Mouse (Mus musculus) heart, embryonic 14.5 days (tissue): ENCODE data around the gene Golt1b. TPM values are rescaled to one million over a fixed set of nuclear protein-coding genes. Genes with fewer than 3 reads are reported as not detected.
A peak's percentile ranks its signal among the peaks of the same experiment; 100 is the strongest.

Source experiments
- ATAC-seq: fragments of 200-750 bp; cut with Nextera tagmentation; 2 replicates; pipeline ENCODE4 v1.8.0; 2017; ENCODE audit warnings: low read depth, moderate TSS enrichment; ENCODE audit not compliant: insufficient number of reproducible peaks, insufficient read depth, low FRiP score
- H3K27ac ChIP-seq, 2 experiments: fragments of 200-500 bp in 1 of 2; fragments of 300-500 bp in 1 of 2; sonication (generic) in 1 of 2; replicated peaks in 1 of 2; 2 replicates each; pipeline ENCODE4 v1.5.1; 2012 to 2014; ENCODE audit warnings: low read depth in 2 of 2, low read length in 2 of 2, control low read depth in 1 of 2, mild to moderate bottlenecking in 1 of 2, mixed read lengths in 1 of 2; ENCODE audit not compliant: control insufficient read depth in 1 of 2, insufficient read depth in 1 of 2
- H3K27me3 ChIP-seq: fragments of 300-500 bp; sonication (generic); 2 replicates; pipeline ENCODE4 v1.6.1; 2014; ENCODE audit warnings: mild to moderate bottlenecking, low read length, control low read depth; ENCODE audit not compliant: control insufficient read depth, insufficient read depth
- H3K36me3 ChIP-seq: fragments of 300-500 bp; sonication (generic); 2 replicates; pipeline ENCODE4 v1.6.1; 2014; ENCODE audit warnings: mild to moderate bottlenecking, control low read depth, low read length, mixed read lengths; ENCODE audit not compliant: control insufficient read depth, insufficient read depth
- H3K4me1 ChIP-seq, 2 experiments: fragments of 200-500 bp in 1 of 2; fragments of 300-500 bp in 1 of 2; sonication (generic) in 1 of 2; 2 replicates each; pipeline ENCODE4 v1.6.1; 2012 to 2014; ENCODE audit warnings: low read length in 2 of 2, control low read depth in 1 of 2, mixed read lengths in 1 of 2; ENCODE audit not compliant: control insufficient read depth in 2 of 2, insufficient read depth in 2 of 2
- H3K4me2 ChIP-seq: fragments of 300-500 bp; sonication (generic); 2 replicates; pipeline ENCODE4 v1.6.1; 2014; ENCODE audit warnings: mild to moderate bottlenecking, low read length
- H3K4me3 ChIP-seq, 2 experiments: fragments of 200-500 bp in 1 of 2; fragments of 300-500 bp in 1 of 2; sonication (generic) in 1 of 2; 2 replicates each; pipeline ENCODE4 v1.5.1; 2012 to 2014; ENCODE audit warnings: low read length in 2 of 2, mild to moderate bottlenecking in 2 of 2, control low read depth in 1 of 2, low read depth in 1 of 2, moderate library complexity in 1 of 2; ENCODE audit not compliant: control insufficient read depth in 1 of 2, insufficient read depth in 1 of 2
- H3K9ac ChIP-seq: fragments of 300-500 bp; sonication (generic); 2 replicates; pipeline ENCODE4 v1.6.1; 2014; ENCODE audit warnings: mild to moderate bottlenecking, low read length
- H3K9me3 ChIP-seq: fragments of 300-500 bp; sonication (generic); 2 replicates; pipeline ENCODE4 v1.6.1; 2016; ENCODE audit warnings: low read length, control low read depth; ENCODE audit not compliant: control insufficient read depth
- WGBS: fragments of 180-500 bp; shearing (Covaris S2); extraction: QIAGEN DNeasy Blood & Tissue Kit; methylation state at CpG from one replicate; pipeline ENCODE4 v1.1.7; 2014; 5-methylcytosine and 5-hydroxymethylcytosine counted together
- polyA plus RNA-seq: library from polyadenylated mRNA; unstranded; fragments of >200 nt; fragmentation: Nextera tagmentation; extraction: Ambion mirVana; gene quantifications from 2 replicates; pipeline ENCODE4 v1.2.1, GENCODE M21; 2014

Golt1b gene
- 71.4 and 73.1 TPM in 2 replicates for polyA plus RNA-seq

DNA sequence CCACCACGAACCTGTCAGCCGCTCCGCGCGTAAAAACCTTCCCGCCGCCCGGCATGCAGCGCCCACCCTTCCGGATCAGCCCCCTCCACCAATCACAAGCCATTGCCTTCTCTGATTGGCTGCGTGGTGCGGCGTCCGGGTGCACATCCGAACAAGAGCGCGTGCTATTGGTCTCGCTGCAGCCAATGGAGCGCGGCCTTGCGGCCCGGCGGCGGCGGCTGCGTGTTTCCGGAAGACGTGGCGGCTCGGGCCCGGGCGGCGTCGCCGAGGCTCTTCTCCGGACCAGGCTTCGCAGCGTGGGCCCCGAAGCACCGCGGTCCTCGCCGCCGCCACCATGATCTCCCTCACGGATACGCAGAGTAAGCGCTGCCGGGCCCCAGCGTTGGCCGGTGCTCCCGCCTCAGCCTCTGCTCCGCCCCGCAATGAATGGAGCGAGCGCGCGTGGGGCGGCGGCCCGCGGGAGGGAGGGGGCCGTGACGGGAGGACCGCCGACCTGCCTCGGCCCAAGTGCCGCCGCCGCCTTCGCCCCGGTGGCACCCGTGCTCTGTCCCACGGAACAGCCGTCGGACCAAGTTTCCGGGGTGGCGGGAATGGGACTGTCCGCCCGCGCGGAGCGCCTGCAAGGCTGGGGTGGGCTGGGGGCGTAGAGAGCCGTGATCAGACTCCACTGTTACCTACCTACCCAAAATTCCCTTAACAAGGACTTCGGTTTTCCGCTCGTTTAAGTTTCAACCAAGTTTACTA lies at the start of gene Golt1b, which contains the start of gene Recql:
Gene Golt1b (plus strand): TSS at position 211 of the 744 bp plus-strand sequence.
Gene Recql (minus strand): TSS at position 77 of the 744 bp plus-strand sequence.
- Histone ChIP-seq H3K27ac (peak within 1 kb of the TSS in 1 of 2 experiments; percentile 26; a peak in 1 of 4 replicates), H3K36me3 (peaks cover 5% of the 10 kb centered on the region; the same call in 1 of the 2 replicates), H3K27me3 (no peaks in the 10 kb centered on the region)

DNA sequence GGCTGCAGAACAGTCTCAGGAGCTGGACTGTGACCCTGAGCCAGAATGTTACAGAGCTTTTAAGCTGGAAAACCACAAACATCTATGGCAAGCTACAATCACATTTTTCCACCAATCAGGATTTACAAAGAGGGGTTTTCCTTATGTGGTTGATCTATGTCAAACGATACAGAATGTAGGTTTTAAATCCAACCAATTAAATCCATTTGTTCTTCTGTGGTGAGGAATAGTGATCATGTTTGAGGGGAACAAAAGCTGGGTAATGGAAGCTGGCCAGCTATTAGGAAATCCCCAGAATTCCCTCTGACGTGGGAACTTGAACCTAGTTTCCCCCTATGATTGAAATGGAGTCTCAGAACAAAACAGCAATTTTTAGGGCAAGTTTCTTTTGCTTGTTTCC lies 48.1 kb upstream of the Golt1b start:
- Histone ChIP-seq H3K36me3 (no peaks in the 10 kb centered on the region), H3K27ac (no peak overlapping the region), H3K4me1 (no peaks in the 10 kb centered on the region), H3K9me3 (no peaks in the 10 kb centered on the region), H3K4me2 (no peak overlapping the region), H3K27me3 (no peaks in the 10 kb centered on the region), H3K4me3 (no peak overlapping the region), H3K9ac (no peak overlapping the region)
- 66% methylated on average over 2 of the region's 2 CpGs for WGBS
- no peak for ATAC-seq

More for the DNA sequence above, at the start of gene Golt1b, which contains the start of gene Recql:
- under 1% methylated on average over 77 of the region's 87 CpGs for WGBS
- no peaks in the 10 kb centered on the region for H3K9me3 ChIP-seq
- peak; percentile 99 for ATAC-seq
- H3K4me2 ChIP-seq = peak within 1 kb of the TSS; percentile 78
- H3K4me1 ChIP-seq = peaks cover 0 to 19% of the 10 kb centered on the region in 2 experiments; a peak in 2 of 4 replicates
- peak within 1 kb of the TSS; percentile 98 to 99 for H3K4me3 ChIP-seq
- H3K9ac ChIP-seq = peak within 1 kb of the TSS; percentile 84

DNA sequence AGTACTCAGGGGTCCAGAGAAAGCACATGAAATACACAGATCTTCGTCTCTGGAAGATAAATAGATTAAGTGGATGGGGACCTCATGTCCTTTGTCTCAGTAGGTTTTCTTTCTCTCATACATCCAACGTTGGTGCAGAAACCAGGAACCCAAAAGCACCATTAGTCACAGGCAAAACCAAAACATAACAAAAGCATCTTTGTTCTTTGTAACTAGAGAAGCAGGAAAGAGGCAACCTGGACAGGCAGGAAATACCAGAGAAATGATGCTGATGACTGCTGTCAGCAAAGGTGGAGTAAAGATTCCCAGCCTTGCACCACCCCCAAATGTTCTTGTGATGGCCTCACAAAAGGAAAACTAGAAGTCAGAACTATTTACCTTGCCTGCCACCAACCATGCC lies 47.4 kb upstream of the Golt1b start:
- Histone ChIP-seq H3K9me3 (no peaks in the 10 kb centered on the region), H3K4me3 (no peak overlapping the region), H3K4me2 (no peak overlapping the region), H3K36me3 (no peaks in the 10 kb centered on the region), H3K27me3 (no peaks in the 10 kb centered on the region), H3K27ac (no peak overlapping the region), H3K9ac (no peak overlapping the region), H3K4me1 (no peaks in the 10 kb centered on the region)
- 36% methylated on average over 2 of the region's 2 CpGs for WGBS
- no peak for ATAC-seq

DNA sequence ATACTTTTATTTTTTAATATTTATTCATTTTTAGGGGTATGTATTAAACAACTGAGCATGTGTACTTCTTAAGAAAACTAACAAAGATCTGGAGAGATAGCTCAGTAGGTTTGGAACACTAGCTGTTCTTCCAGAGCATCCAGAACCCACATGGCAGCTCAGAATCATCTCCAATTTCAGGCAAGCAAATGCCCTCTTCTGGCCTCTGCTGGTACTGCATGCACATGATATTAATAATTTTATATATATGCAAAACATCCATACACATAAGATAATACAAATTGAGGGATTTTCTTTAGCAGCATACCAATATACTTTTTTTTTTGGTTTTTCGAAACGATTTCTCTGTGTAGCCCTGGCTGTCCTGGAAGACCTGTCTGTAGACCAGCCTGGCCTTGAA lies 43.5 kb upstream of the Golt1b start:
- H3K4me2 ChIP-seq = no peak overlapping the region
- peaks cover 7% of the 10 kb centered on the region for H3K36me3 ChIP-seq
- no peak overlapping the region for H3K27ac ChIP-seq
- 48% methylated on average over 2 of the region's 2 CpGs for WGBS
- H3K9me3 ChIP-seq = no peaks in the 10 kb centered on the region
- ATAC-seq = no peak
- no peaks in the 10 kb centered on the region for H3K27me3 ChIP-seq
- no peak overlapping the region for H3K4me3 ChIP-seq
- H3K9ac ChIP-seq = no peak overlapping the region
- H3K4me1 ChIP-seq = peaks cover 0 to 7% of the 10 kb centered on the region in 2 experiments; a peak in 2 of 4 replicates

DNA sequence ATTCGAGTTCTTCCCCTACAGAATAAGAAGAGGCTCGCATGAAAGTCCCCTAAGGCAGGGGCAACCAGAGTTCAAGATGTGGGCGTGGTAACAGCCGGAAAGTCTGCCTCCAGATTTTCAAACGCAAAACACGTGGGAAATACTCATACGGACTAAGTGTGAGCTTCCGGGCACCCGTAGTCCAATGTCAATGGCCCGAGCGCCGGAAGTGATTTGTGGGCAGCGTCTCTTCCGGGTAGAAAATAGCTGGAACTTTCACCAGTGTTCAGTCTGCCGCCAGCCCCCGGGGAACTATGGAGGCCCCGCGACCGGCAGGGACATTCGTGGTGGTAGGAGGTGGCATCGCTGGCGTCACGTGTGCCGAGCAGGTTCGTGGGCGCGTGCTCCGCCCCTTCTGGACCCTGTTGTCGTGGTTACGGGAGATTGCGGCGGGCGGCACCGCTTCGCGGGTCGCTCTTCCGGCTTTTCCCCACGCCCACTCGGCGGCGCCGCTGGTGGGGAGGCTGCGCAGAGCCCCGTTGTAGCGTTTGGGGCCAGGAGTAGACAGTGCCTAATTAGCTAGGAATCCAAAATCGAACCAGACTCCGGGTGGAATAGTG lies 41.5 kb upstream of the Golt1b start, which contains the start of gene Pyroxd1:
Gene Pyroxd1 (plus strand): TSS at position 215 of the 599 bp plus-strand sequence.
- peak within 1 kb of the TSS; percentile 86 to 94 for H3K4me3 ChIP-seq
- peak within 1 kb of the TSS; percentile 78 for H3K9ac ChIP-seq
- H3K9me3 ChIP-seq = no peaks in the 10 kb centered on the region
- peaks cover 25% of the 10 kb centered on the region for H3K36me3 ChIP-seq
- H3K27ac ChIP-seq = peak within 1 kb of the TSS; percentile 78 to 80
- H3K4me2 ChIP-seq = peak within 1 kb of the TSS; percentile 70
- H3K27me3 ChIP-seq = no peaks in the 10 kb centered on the region
- peak; percentile 91 for ATAC-seq
- under 1% methylated on average over 45 of the region's 48 CpGs for WGBS
- H3K4me1 ChIP-seq = peaks cover 0 to 7% of the 10 kb centered on the region in 2 experiments; a peak in 2 of 4 replicates

GRCm38 (mm10) chr6:142346181-142347110 lies 40.6 kb upstream of the Golt1b start:
- Histone ChIP-seq H3K36me3 (peaks cover 34% of the 10 kb centered on the region), H3K27ac (peak overlapping the region in 1 of 2 experiments; percentile 78; a peak in 1 of 4 replicates), H3K9ac (peak overlapping the region; percentile 78), H3K4me3 (peak overlapping the region; percentile 86 to 94; a peak in 3 of 4 replicates), H3K4me2 (peak overlapping the region; percentile 70), H3K4me1 (peaks cover 0 to 7% of the 10 kb centered on the region in 2 experiments; a peak in 2 of 4 replicates), H3K9me3 (no peaks in the 10 kb centered on the region), H3K27me3 (no peaks in the 10 kb centered on the region)
- WGBS = 47% methylated on average over 12 of the region's 12 CpGs
- no peak for ATAC-seq
